Mouse (Mus musculus) lung, adult 2 months (tissue): ENCODE data around the gene Prf1.

Experiments used
- CTCF ChIP-seq: fragments of 200-500 bp; IDR thresholded peaks from 2 replicates; pipeline ENCODE4 v1.5.1; 2011; ENCODE audit warnings: mild to moderate bottlenecking, low read length, control low read depth; ENCODE audit not compliant: insufficient read depth
- POLR2A ChIP-seq: fragments of 200-500 bp; IDR thresholded peaks from 2 replicates; pipeline ENCODE4 v1.6.1; 2011; ENCODE audit warnings: low read depth, mild to moderate bottlenecking, control low read depth, low read length, borderline replicate concordance; ENCODE audit errors: extremely low read depth

DNA sequence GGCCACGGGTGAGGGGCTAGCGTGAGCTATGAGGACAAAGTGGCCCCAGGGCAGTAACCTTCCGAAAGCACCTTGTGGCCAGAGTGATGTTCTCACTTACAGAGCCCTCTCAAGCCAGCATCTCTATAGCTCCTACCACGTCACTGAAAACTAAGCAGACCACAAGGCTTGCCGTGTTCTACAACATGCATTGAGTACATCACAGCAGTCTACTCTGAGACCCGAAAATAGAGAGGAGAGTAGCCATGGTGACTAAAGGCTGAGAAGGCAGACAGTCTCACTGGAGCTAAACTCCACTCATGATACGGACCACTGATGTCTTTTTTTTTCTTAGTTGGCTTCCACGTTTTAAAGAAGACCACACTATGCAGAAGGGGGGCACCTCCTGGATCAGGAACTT lies 34.0 kb upstream of the Prf1 start:
- TF ChIP-seq CTCF = no peak
- no peak for TF ChIP-seq POLR2A
